Mouse (Mus musculus) erythroblast, embryonic 14.5 days (primary cell): ENCODE data around the gene Pam16.

Experiments
- GATA1 ChIP-seq: IDR thresholded peaks from 2 replicates; pipeline ENCODE4 v1.6.1; 2012; ENCODE audit warnings: low read length, inconsistent platforms, mixed read lengths
- TAL1 ChIP-seq: IDR thresholded peaks from 3 replicates; pipeline ENCODE4 v1.6.1; 2012; ENCODE audit warnings: low read length, inconsistent platforms, mixed read lengths

- TF ChIP-seq GATA1 = no peak
- TF ChIP-seq TAL1 = no peak
Observed at GRCm38 (mm10) chr16:4596836-4597235, 28.0 kb downstream of the Pam16 start.
